Mouse (Mus musculus): ENCODE data around the gene Add3.

- no peak for TF ChIP-seq MAFK (IDR thresholded peaks at IDR 0.05; ENCODE audit: insufficient replicate concordance, low read length)
- TF ChIP-seq ZC3H11A (IDR thresholded peaks at IDR 0.05; ENCODE audit: low read depth, low read length), result no peak
- no peak for TF ChIP-seq CTCF (conservative IDR thresholded peaks at IDR 0.05 in 1 of 2, IDR thresholded peaks at IDR 0.05 in 1 of 2; ENCODE audit: low read depth in 2 of 2, low read length in 2 of 2)
Measured at GRCm38 (mm10) chr19:53188186-53188585, 47.9 kb downstream of the Add3 start.
